1 mouse cellular context compared by ENCODE assay signal in genomic region chr19:47137771-47138421, GRCm38 (mm10).
TF ChIP-seq lines count a peak whose summit lies in the region.

Gene Calhm2 (minus strand): TSS chr19:47138294.

TF ChIP-seq in MEL, 35 proteins besides CTCF, POLR2A, EP300 and RAD21 (continued from another document):
- TF ChIP-seq SMC3 (IDR thresholded peaks at IDR 0.05; ENCODE audit: low read depth, low read length): no peak
- TF ChIP-seq SIN3A (IDR thresholded peaks at IDR 0.05; ENCODE audit: low read length): peak; percentile 44; the same call in 1 of the 2 replicates
- 0 out of 2 replicates have a peak, but pooled peaks have one; percentile 10 for TF ChIP-seq TCF12 (IDR thresholded peaks at IDR 0.05; ENCODE audit: low read depth, low read length)
